Mouse (Mus musculus) liver, embryonic 14.5 days (tissue): ENCODE results near the gene Gm364.

Experiments used
- CTCF ChIP-seq: IDR thresholded peaks from 2 replicates; pipeline ENCODE4 v1.5.1; 2016; ENCODE audit warnings: antibody characterized with exemption, low read depth, control low read depth
- EP300 ChIP-seq: IDR thresholded peaks from 2 replicates; pipeline ENCODE4 v1.6.1; 2016; ENCODE audit warnings: antibody characterized with exemption, low read depth

GRCm38 (mm10) chrX:57372965-57373364, 36.0 kb upstream of the Gm364 start:
- TF ChIP-seq CTCF = no peak
- no peak for TF ChIP-seq EP300
